Mouse (Mus musculus): ENCODE results near the gene Ccdc141. TPM values are rescaled to one million over a fixed set of nuclear protein-coding genes. Genes with fewer than 3 reads are reported as not detected.
A peak's percentile ranks its signal among the peaks of the same experiment; 100 is the strongest.

Gene Ccdc141
- polyA plus RNA-seq, 1 experiment from 2014 or later, result 5.5 TPM

DNA sequence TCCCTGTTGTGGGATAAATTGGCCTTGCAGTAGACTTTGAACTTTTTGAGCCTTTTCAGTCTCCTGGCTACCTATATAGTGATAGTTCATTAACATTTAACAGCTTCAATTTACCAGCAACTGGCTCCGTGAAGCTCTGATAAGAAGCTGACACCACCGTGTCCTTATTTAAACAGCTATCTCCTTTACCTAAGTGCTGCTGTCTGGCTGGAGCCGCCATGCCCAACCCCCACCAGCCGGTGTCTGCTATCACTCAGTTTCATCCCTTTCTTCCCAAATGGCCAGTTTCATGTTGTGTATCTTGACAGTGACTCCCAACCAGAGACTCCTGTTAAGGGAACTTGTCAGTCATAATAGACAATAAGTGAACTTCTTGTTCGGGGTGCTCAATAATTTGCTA is 186.8 kb downstream of the Ccdc141 start:
- Histone ChIP-seq H3K4me2 (replicated peaks; ENCODE audit: low read depth, low read length) (no peak overlapping the region), H3K27ac (ENCODE audit: low read depth, low read length) (no peak overlapping the region), H3K9ac (ENCODE audit: low read depth, low read length) (no peak overlapping the region), H3K4me3 (ENCODE audit: low read depth, low read length) (no peak overlapping the region), H3K9me3 (ENCODE audit: control insufficient read depth, low read length) (no peaks in the 10 kb centered on the region), H3K4me1 (replicated peaks; ENCODE audit: control insufficient read depth, insufficient read depth, low read length) (no peaks in the 10 kb centered on the region), H3K36me3 (ENCODE audit: control insufficient read depth, insufficient read depth, low read length) (no peaks in the 10 kb centered on the region), H3K27me3 (ENCODE audit: control insufficient read depth, insufficient read depth, low read length) (no peaks in the 10 kb centered on the region)
- no peak for DNase-seq (ENCODE audit: low spot score)
- 73% methylated on average over 5 of the region's 5 CpGs for WGBS
- no peak for ATAC-seq (ENCODE audit: low FRiP score)

DNA sequence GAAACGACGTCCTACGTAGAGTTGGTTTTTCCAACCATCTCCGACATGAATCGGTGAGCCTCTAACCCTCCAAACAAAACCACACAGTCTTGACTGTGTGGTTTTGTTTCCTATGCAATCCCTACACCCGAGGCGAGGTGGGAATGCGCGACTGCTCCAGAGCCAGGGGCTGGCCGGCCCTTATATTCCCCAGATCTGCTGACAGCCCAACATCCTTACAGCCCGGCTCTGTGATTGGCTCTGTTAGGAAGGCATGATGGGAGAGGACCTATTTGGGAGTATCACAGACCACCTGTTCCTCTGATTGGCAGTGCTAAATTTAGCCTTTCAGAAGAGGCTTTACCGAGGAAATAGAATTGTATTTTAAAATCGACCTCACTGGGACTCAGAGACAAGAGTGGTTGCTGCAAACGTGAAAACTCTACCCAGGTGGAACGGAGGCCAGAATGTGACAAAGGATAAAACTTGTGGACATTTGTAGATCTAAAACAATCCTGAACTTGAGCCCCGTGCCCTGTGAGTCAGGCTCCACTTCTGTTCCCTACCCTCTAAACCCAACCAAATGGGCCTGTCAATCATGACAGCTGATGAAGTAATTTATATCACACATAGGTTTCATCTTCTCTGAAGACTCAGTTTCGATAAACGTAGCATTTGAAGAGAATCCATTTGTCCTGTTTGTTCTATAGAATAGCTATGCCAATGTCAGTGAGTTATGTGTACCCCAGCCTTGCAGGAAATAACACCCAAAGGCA is 187.9 kb downstream of the Ccdc141 start, which contains the start of gene Ttn:
Gene Ttn, minus strand, starts transcription at position 157 of the 755 bp plus-strand sequence.
- WGBS, result 84% methylated on average over 18 of the region's 18 CpGs
- no peak within 1 kb of the TSS for H3K9ac ChIP-seq (ENCODE audit: low read depth, low read length)
- DNase-seq (ENCODE audit: low spot score), result no peak
- no peaks in the 10 kb centered on the region for H3K36me3 ChIP-seq (ENCODE audit: control insufficient read depth, insufficient read depth, low read length)
- no peak within 1 kb of the TSS for H3K4me3 ChIP-seq (ENCODE audit: low read depth, low read length)
- H3K27ac ChIP-seq (ENCODE audit: low read depth, low read length), result no peak within 1 kb of the TSS
- H3K27me3 ChIP-seq (ENCODE audit: control insufficient read depth, insufficient read depth, low read length), result no peaks in the 10 kb centered on the region
- H3K4me2 ChIP-seq (replicated peaks; ENCODE audit: low read depth, low read length), result no peak within 1 kb of the TSS
- ATAC-seq (ENCODE audit: low FRiP score), result no peak
- H3K4me1 ChIP-seq (replicated peaks; ENCODE audit: control insufficient read depth, insufficient read depth, low read length), result no peaks in the 10 kb centered on the region
- no peaks in the 10 kb centered on the region for H3K9me3 ChIP-seq (ENCODE audit: control insufficient read depth, low read length)

DNA sequence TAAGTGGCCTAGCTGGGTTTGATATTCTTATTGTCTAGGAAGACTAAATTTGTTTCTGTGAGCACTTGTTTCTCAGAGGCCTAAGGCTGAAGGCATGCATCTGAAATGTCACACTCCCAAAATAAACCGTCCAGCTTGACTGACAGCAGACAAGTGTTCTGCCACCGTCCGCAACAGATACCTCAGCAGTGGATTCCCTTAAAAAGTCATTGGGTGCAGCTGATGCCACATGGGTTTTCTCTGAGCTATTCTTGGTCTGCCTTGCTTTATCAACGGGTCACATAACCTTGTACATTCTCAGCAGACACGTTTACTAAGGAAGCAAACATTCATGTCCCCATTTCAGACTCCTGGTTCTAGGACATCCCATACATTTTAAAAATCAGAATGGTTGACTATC is 188.7 kb downstream of the Ccdc141 start:
- Histone ChIP-seq H3K27me3 (ENCODE audit: control insufficient read depth, insufficient read depth, low read length) (no peaks in the 10 kb centered on the region), H3K9ac (ENCODE audit: low read depth, low read length) (no peak overlapping the region), H3K27ac (ENCODE audit: low read depth, low read length) (no peak overlapping the region), H3K9me3 (ENCODE audit: control insufficient read depth, low read length) (no peaks in the 10 kb centered on the region), H3K4me2 (replicated peaks; ENCODE audit: low read depth, low read length) (no peak overlapping the region), H3K4me1 (replicated peaks; ENCODE audit: control insufficient read depth, insufficient read depth, low read length) (no peaks in the 10 kb centered on the region), H3K4me3 (ENCODE audit: low read depth, low read length) (no peak overlapping the region), H3K36me3 (ENCODE audit: control insufficient read depth, insufficient read depth, low read length) (no peaks in the 10 kb centered on the region)
- WGBS, result 84% methylated on average over 5 of the region's 5 CpGs
- DNase-seq (ENCODE audit: low spot score) (no peak), ATAC-seq (ENCODE audit: low FRiP score) (no peak)

DNA sequence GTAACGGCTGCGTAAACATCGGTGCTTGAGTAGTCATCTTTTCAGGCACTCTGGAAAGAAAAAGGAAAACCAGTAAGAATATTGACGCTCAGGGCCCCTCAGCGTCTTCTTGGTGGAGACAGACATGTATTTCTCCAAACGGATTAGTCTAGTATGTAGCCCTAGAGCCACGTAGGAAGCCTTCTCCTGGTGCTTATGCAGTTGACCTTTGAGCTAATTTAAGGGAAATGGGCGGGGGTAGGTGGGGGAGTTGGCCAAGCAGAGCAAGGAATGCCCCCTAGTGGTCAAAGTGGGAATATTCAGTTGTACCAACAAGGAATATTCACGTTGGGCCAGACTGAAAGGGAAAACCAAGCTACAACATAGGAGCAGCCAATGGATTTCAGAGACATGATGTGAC is 190.3 kb downstream of the Ccdc141 start:
- Histone ChIP-seq H3K4me1 (replicated peaks; ENCODE audit: control insufficient read depth, insufficient read depth, low read length) (no peaks in the 10 kb centered on the region), H3K27ac (ENCODE audit: low read depth, low read length) (no peak overlapping the region), H3K9me3 (ENCODE audit: control insufficient read depth, low read length) (no peaks in the 10 kb centered on the region), H3K36me3 (ENCODE audit: control insufficient read depth, insufficient read depth, low read length) (no peaks in the 10 kb centered on the region), H3K9ac (ENCODE audit: low read depth, low read length) (no peak overlapping the region), H3K27me3 (ENCODE audit: control insufficient read depth, insufficient read depth, low read length) (no peaks in the 10 kb centered on the region), H3K4me2 (replicated peaks; ENCODE audit: low read depth, low read length) (no peak overlapping the region), H3K4me3 (ENCODE audit: low read depth, low read length) (no peak overlapping the region)
- WGBS, result 49% methylated on average over 9 of the region's 9 CpGs
- DNase-seq (ENCODE audit: low spot score) (peak; percentile 56), ATAC-seq (ENCODE audit: low FRiP score) (no peak)

DNA sequence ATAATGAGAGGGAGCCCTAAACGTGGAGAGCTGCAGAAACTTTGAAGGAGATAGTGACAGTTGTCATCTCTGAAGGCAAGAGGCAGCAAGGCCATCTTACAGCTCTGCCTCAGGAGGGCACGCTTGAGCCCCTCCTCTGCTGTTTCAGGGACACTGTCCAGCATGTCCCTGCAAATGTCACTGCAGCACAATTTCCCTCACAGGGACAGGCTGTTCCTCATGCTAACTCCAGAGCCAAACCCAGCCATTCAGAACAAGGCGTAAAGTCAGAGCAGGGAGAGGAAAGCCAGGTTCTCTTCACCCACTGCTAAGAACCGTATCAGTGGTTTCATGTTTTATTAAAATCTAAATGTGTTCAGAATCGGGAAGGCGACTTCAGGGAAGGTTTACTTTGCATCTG is 192.8 kb downstream of the Ccdc141 start:
- Histone ChIP-seq H3K4me2 (replicated peaks; ENCODE audit: low read depth, low read length) (no peak overlapping the region), H3K4me3 (ENCODE audit: low read depth, low read length) (no peak overlapping the region), H3K27ac (ENCODE audit: low read depth, low read length) (no peak overlapping the region), H3K27me3 (ENCODE audit: control insufficient read depth, insufficient read depth, low read length) (no peaks in the 10 kb centered on the region), H3K36me3 (ENCODE audit: control insufficient read depth, insufficient read depth, low read length) (no peaks in the 10 kb centered on the region), H3K9me3 (ENCODE audit: control insufficient read depth, low read length) (no peaks in the 10 kb centered on the region), H3K9ac (ENCODE audit: low read depth, low read length) (no peak overlapping the region), H3K4me1 (replicated peaks; ENCODE audit: control insufficient read depth, insufficient read depth, low read length) (no peaks in the 10 kb centered on the region)
- no peak for DNase-seq (ENCODE audit: low spot score)
- ATAC-seq (ENCODE audit: low FRiP score), result no peak
- WGBS, result 80% methylated on average over 6 of the region's 6 CpGs

DNA sequence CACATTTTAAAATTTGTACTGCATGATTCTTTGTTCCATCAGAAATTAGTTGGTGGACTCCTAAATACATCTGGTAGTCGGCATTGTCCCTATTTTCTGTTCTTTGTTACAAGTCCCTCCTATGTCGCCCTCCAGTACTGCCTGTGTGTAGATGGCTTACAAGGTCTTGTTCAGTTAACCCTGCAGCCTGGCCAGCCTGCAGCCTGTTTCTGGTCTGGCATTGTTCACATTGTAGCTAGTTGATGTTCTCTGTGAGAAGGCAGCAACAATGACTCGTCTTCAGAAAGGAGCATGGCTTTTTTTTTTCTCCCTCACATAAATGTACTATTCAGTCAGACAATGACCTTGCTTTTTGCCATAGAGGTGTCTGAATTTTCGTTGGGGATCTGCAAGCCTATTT is 198.4 kb downstream of the Ccdc141 start:
- DNase-seq (ENCODE audit: low spot score) (no peak), ATAC-seq (ENCODE audit: low FRiP score) (no peak)
- Histone ChIP-seq H3K4me2 (replicated peaks; ENCODE audit: low read depth, low read length) (no peak overlapping the region), H3K27me3 (ENCODE audit: control insufficient read depth, insufficient read depth, low read length) (no peaks in the 10 kb centered on the region), H3K9ac (ENCODE audit: low read depth, low read length) (no peak overlapping the region), H3K9me3 (ENCODE audit: control insufficient read depth, low read length) (no peaks in the 10 kb centered on the region), H3K36me3 (ENCODE audit: control insufficient read depth, insufficient read depth, low read length) (no peaks in the 10 kb centered on the region), H3K27ac (ENCODE audit: low read depth, low read length) (no peak overlapping the region), H3K4me3 (ENCODE audit: low read depth, low read length) (no peak overlapping the region), H3K4me1 (replicated peaks; ENCODE audit: control insufficient read depth, insufficient read depth, low read length) (no peaks in the 10 kb centered on the region)
- WGBS, result 49% methylated on average over 4 of the region's 4 CpGs

DNA sequence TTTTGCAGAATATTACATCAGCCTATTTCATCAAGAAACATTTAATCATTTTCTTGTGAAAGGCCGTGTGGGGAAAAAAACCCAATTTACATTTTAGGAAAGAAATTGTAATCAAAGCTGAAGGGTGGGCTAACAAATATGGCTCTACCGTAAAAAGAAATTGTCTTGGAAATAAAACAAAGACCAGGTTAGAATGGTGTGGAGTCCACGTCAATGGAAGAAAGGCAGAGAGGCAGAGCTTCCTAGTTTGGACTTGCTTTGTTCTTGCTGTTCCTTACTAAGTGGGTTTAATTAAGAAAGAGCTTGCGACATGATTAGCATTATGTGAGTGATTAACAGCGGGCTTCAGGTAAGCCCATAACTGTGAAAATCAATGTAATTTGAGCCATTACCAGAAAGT is 199.4 kb downstream of the Ccdc141 start:
- 71% methylated on average over 5 of the region's 5 CpGs for WGBS
- Histone ChIP-seq H3K9me3 (ENCODE audit: control insufficient read depth, low read length) (no peaks in the 10 kb centered on the region), H3K36me3 (ENCODE audit: control insufficient read depth, insufficient read depth, low read length) (no peaks in the 10 kb centered on the region), H3K4me2 (replicated peaks; ENCODE audit: low read depth, low read length) (no peak overlapping the region), H3K27ac (ENCODE audit: low read depth, low read length) (no peak overlapping the region), H3K4me3 (ENCODE audit: low read depth, low read length) (no peak overlapping the region), H3K9ac (ENCODE audit: low read depth, low read length) (no peak overlapping the region), H3K27me3 (ENCODE audit: control insufficient read depth, insufficient read depth, low read length) (no peaks in the 10 kb centered on the region), H3K4me1 (replicated peaks; ENCODE audit: control insufficient read depth, insufficient read depth, low read length) (no peaks in the 10 kb centered on the region)
- ATAC-seq (ENCODE audit: low FRiP score) (no peak), DNase-seq (ENCODE audit: low spot score) (no peak)

DNA sequence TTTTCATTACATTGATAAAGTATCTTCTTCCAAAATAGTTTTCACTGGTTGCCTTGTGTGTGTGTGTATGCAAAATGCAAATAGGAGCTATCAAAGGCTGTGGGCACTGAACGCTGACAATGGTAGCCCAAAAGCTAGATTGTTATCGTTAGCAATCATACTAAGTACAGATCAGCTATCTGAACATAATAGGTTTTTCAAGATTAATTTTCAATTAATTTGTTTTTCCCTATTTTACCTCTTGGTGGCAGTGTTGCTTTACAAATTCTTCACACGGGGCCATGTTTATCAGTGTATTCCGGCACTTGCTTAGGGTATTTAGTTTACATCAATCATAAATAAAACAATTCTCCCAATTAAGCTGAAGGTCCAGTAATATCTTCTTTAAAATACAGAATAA is 199.8 kb downstream of the Ccdc141 start:
- Histone ChIP-seq H3K4me3 (ENCODE audit: low read depth, low read length) (no peak overlapping the region), H3K9me3 (ENCODE audit: control insufficient read depth, low read length) (no peaks in the 10 kb centered on the region), H3K4me1 (replicated peaks; ENCODE audit: control insufficient read depth, insufficient read depth, low read length) (no peaks in the 10 kb centered on the region), H3K4me2 (replicated peaks; ENCODE audit: low read depth, low read length) (no peak overlapping the region), H3K36me3 (ENCODE audit: control insufficient read depth, insufficient read depth, low read length) (no peaks in the 10 kb centered on the region), H3K27me3 (ENCODE audit: control insufficient read depth, insufficient read depth, low read length) (no peaks in the 10 kb centered on the region), H3K9ac (ENCODE audit: low read depth, low read length) (no peak overlapping the region), H3K27ac (ENCODE audit: low read depth, low read length) (no peak overlapping the region)
- ATAC-seq (ENCODE audit: low FRiP score) (peak; percentile 51; the same call in 1 of the 2 replicates), DNase-seq (ENCODE audit: low spot score) (peak; percentile 40)
- WGBS, result 41% methylated on average over 4 of the region's 4 CpGs

DNA sequence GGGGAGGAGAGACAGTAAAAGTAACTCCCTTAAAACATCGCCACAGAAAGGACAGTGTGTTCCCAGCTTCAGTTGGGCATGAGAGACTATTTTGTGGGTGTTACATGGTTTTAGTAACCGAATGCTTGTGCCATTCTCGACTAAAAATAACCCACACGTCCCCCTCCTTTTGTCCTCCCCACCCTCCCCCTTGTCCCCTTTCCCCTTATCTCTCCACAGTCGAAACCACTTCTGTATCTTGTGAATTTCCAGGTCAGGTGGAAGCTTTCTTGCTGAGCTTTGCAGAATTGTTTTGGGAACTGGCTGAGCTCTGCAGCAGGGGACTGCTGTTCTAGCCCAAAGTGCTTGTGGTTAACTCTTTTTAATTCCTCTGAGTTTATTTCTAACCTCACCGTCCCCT is 200.2 kb downstream of the Ccdc141 start:
- H3K4me1 ChIP-seq (replicated peaks; ENCODE audit: control insufficient read depth, insufficient read depth, low read length), result no peaks in the 10 kb centered on the region
- no peaks in the 10 kb centered on the region for H3K9me3 ChIP-seq (ENCODE audit: control insufficient read depth, low read length)
- H3K4me3 ChIP-seq (ENCODE audit: low read depth, low read length), result no peak overlapping the region
- H3K4me2 ChIP-seq (replicated peaks; ENCODE audit: low read depth, low read length), result no peak overlapping the region
- no peak overlapping the region for H3K27ac ChIP-seq (ENCODE audit: low read depth, low read length)
- WGBS, result 73% methylated on average over 6 of the region's 6 CpGs
- DNase-seq (ENCODE audit: low spot score), result no peak
- H3K9ac ChIP-seq (ENCODE audit: low read depth, low read length), result no peak overlapping the region
- H3K27me3 ChIP-seq (ENCODE audit: control insufficient read depth, insufficient read depth, low read length), result no peaks in the 10 kb centered on the region
- H3K36me3 ChIP-seq (ENCODE audit: control insufficient read depth, insufficient read depth, low read length), result no peaks in the 10 kb centered on the region
- ATAC-seq (ENCODE audit: low FRiP score), result no peak

Measured in hindbrain, embryonic 11.5 days (tissue).